Mouse (Mus musculus): ENCODE results near the gene Des. TPM values are rescaled to one million over a fixed set of nuclear protein-coding genes. Genes with fewer than 3 reads are reported as not detected.

The Des gene
- polyA plus RNA-seq, 1 experiment from 2014 or later = 5.0 TPM

DNA sequence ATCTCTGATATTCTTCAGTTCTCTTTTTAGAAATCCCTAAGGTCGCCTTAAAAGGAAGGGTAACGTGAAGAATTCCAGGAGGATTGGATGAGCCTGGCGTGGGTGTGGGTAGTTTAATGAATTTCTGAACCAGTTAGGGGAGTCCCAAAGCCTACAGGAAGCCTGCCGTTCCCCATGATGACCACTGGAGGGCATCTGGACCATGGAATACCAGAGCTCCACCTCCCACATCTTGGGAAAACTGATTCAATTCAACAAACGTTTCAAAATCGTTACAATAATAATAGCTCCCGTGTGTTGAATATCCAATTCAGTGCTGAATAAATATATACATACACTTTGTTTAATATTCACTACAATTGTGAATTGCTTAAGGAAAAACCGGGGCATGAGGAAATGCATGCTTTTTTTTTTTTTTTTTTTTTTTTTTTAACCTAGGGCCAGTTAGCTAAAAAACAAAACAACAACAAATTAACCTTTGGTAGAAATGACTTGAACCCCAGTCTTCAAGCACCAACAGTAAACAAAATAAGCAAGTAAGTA is 17.2 kb upstream of the Des start:
- H3K9me3 ChIP-seq (ENCODE audit: control insufficient read depth, low read length) = no peaks in the 10 kb centered on the region
- no peak overlapping the region for H3K4me3 ChIP-seq (ENCODE audit: low read depth, low read length)
- no peak overlapping the region for H3K27ac ChIP-seq (replicated peaks; ENCODE audit: low read depth, low read length)
- H3K9ac ChIP-seq (ENCODE audit: low read length) = no peak overlapping the region
- under 1% methylated on average over 8 of the region's 8 CpGs for WGBS
- peak; percentile 80 for DNase-seq (ENCODE audit: low spot score)
- H3K4me1 ChIP-seq (ENCODE audit: control insufficient read depth, insufficient read depth, low read length) = peaks cover 40% of the 10 kb centered on the region
- no peaks in the 10 kb centered on the region for H3K36me3 ChIP-seq (ENCODE audit: control insufficient read depth, insufficient read depth, low read length)
- no peak for ATAC-seq (ENCODE audit: insufficient number of reproducible peaks, low FRiP score, low TSS enrichment, low read depth)
- H3K27me3 ChIP-seq (ENCODE audit: control insufficient read depth, insufficient read depth, low read length) = no peaks in the 10 kb centered on the region
- no peak overlapping the region for H3K4me2 ChIP-seq (ENCODE audit: low read depth, severe bottlenecking)

DNA sequence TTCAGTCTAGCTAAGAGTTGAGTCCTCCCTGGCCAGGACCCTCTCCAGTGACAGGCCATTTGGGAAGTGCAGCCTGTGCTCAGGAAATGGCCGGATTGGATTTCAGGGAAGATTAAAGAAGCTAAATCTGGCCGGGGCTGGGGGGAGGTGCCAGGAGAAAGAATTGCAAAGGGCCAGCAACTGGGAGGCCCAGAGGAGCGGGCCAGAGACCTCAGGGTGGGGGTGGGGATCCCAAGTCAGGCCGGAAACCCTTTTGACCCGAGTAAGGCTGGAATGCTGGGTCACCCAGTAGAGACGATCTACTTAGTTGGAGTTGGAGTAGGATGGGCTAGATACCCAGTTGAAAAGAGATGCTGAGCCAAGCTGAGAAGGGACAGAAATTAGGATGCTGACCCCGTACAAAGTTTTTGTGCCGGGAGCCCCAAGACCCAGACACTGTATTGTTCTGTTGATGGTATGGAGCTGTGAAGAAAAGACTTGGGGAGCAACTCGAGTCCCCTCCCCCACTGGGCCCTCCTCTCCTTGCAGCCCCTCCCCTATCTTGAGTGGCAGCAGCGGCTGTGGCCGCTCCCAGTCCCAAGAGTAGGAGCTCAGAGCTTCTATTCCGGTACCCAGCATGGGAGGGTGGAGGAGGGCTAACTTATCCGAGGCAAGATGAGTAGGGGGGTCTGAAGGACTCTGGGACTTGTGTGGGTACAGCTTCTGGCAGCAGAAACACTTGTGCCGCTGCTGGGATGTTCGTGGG is 15.7 kb upstream of the Des start:
- H3K4me3 ChIP-seq (ENCODE audit: low read depth, low read length) = no peak overlapping the region
- peak; percentile 53; the same call in 1 of the 2 replicates for ATAC-seq (ENCODE audit: insufficient number of reproducible peaks, low FRiP score, low TSS enrichment, low read depth)

DNA sequence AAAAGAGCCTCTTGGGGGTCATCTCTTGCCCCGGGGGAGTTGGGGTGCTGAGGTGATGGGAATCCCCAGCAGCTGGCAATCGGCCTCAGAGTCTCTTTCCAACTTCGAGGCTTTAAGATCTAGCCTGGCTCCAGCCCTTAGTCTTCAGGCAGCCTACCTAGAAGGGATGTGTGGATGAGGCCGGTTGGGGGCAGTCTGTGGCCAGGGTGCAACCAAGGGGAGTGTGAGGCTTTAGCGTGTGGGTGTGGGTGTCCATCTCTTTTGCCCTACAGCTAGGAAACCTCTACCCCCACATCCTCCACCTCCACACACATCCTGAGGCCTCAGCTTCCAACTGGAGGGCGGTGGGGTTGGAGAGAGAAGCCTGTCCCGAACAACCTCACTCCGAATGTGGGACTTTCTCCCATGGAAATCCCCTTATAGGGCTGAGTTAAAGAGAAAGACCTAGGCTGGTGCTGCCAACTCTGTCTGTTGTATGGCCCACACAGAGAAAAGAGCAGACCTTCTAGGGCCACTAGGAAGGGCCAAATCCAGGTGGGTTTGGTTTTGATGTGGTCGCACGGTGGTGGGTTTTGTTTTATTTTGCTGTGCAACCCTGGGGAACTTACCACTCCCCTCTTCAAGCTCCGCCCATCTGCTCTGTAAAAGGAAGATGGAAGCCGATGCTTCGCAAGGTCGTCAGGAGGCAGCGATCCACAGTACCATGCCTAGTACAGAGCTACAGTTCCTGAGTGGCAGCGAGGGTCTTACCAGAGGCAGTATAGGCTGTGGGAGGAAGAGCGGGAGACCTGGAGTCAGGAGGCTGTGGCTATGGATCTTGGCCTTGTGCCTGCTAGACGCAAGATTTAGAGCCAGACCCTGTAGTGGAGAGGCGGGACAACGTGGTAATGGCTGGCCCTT is 14.8 kb upstream of the Des start:
- H3K9ac ChIP-seq (ENCODE audit: low read length) = no peak overlapping the region
- H3K36me3 ChIP-seq (ENCODE audit: control insufficient read depth, insufficient read depth, low read length) = no peaks in the 10 kb centered on the region
- 24% methylated on average over 20 of the region's 20 CpGs for WGBS
- no peaks in the 10 kb centered on the region for H3K9me3 ChIP-seq (ENCODE audit: control insufficient read depth, low read length)
- ATAC-seq (ENCODE audit: insufficient number of reproducible peaks, low FRiP score, low TSS enrichment, low read depth) (0 out of 2 replicates have a peak, but pooled peaks have one; percentile 40), DNase-seq (ENCODE audit: low spot score) (no peak)
- H3K4me2 ChIP-seq (ENCODE audit: low read depth, severe bottlenecking) = no peak overlapping the region; the same call in 1 of the 2 replicates
- no peak overlapping the region for H3K4me3 ChIP-seq (ENCODE audit: low read depth, low read length)
- peaks cover 22% of the 10 kb centered on the region for H3K4me1 ChIP-seq (ENCODE audit: control insufficient read depth, insufficient read depth, low read length)
- H3K27ac ChIP-seq (replicated peaks; ENCODE audit: low read depth, low read length) = no peak overlapping the region; the same call in 1 of the 2 replicates
- H3K27me3 ChIP-seq (ENCODE audit: control insufficient read depth, insufficient read depth, low read length) = no peaks in the 10 kb centered on the region

More for the DNA sequence above, 15.7 kb upstream of the Des start:
- Histone ChIP-seq H3K27ac (replicated peaks; ENCODE audit: low read depth, low read length) (no peak overlapping the region; the same call in 1 of the 2 replicates), H3K27me3 (ENCODE audit: control insufficient read depth, insufficient read depth, low read length) (no peaks in the 10 kb centered on the region), H3K9me3 (ENCODE audit: control insufficient read depth, low read length) (no peaks in the 10 kb centered on the region), H3K9ac (ENCODE audit: low read length) (no peak overlapping the region), H3K4me2 (ENCODE audit: low read depth, severe bottlenecking) (0 out of 2 replicates have a peak overlapping the region, but pooled peaks have one; percentile 1), H3K36me3 (ENCODE audit: control insufficient read depth, insufficient read depth, low read length) (no peaks in the 10 kb centered on the region), H3K4me1 (ENCODE audit: control insufficient read depth, insufficient read depth, low read length) (peaks cover 27% of the 10 kb centered on the region)
- DNase-seq (ENCODE audit: low spot score) = peak; percentile 63
- WGBS = 4% methylated on average over 15 of the region's 15 CpGs

GRCm38 (mm10) chr1:75347279-75347678 is 12.8 kb upstream of the Des start:
- Histone ChIP-seq H3K4me3 (ENCODE audit: low read depth, low read length) (no peak overlapping the region), H3K4me2 (ENCODE audit: low read depth, severe bottlenecking) (no peak overlapping the region), H3K9ac (ENCODE audit: low read length) (no peak overlapping the region), H3K27ac (replicated peaks; ENCODE audit: low read depth, low read length) (no peak overlapping the region), H3K9me3 (ENCODE audit: control insufficient read depth, low read length) (no peaks in the 10 kb centered on the region), H3K4me1 (ENCODE audit: control insufficient read depth, insufficient read depth, low read length) (peaks cover 19% of the 10 kb centered on the region), H3K36me3 (ENCODE audit: control insufficient read depth, insufficient read depth, low read length) (no peaks in the 10 kb centered on the region), H3K27me3 (ENCODE audit: control insufficient read depth, insufficient read depth, low read length) (no peaks in the 10 kb centered on the region)
- 65% methylated on average over 5 of the region's 5 CpGs for WGBS
- DNase-seq (ENCODE audit: low spot score) = no peak
- ATAC-seq (ENCODE audit: insufficient number of reproducible peaks, low FRiP score, low TSS enrichment, low read depth) = no peak

DNA sequence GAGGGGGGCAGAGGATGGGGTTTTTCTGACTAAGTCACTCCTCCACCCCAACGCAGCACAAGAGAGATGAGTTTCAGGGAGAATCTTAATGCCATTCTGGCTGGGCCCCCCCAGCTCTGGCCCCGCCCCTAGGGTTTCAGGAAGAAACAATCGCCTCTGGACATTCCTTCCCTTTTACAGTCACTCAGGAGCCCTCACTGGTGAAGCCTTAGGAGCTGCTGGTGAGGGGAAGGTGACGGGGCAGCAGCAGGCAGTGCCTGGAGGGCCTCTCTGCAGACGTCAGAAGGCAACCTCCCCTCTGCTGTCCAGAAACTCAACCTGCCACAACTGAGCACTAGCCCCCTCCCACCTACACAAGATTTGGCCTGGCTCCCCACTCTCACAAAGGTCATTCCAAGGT is 10.9 kb upstream of the Des start:
- WGBS = 32% methylated on average over 5 of the region's 5 CpGs
- ATAC-seq (ENCODE audit: insufficient number of reproducible peaks, low FRiP score, low TSS enrichment, low read depth) (0 out of 2 replicates have a peak, but pooled peaks have one; percentile 31), DNase-seq (ENCODE audit: low spot score) (no peak)
- H3K27me3 ChIP-seq (ENCODE audit: control insufficient read depth, insufficient read depth, low read length) = no peaks in the 10 kb centered on the region
- H3K4me3 ChIP-seq (ENCODE audit: low read depth, low read length) = no peak overlapping the region
- H3K4me1 ChIP-seq (ENCODE audit: control insufficient read depth, insufficient read depth, low read length) = peaks cover 13% of the 10 kb centered on the region
- no peak overlapping the region for H3K9ac ChIP-seq (ENCODE audit: low read length)
- no peaks in the 10 kb centered on the region for H3K9me3 ChIP-seq (ENCODE audit: control insufficient read depth, low read length)
- no peaks in the 10 kb centered on the region for H3K36me3 ChIP-seq (ENCODE audit: control insufficient read depth, insufficient read depth, low read length)
- H3K4me2 ChIP-seq (ENCODE audit: low read depth, severe bottlenecking) = no peak overlapping the region
- H3K27ac ChIP-seq (replicated peaks; ENCODE audit: low read depth, low read length) = no peak overlapping the region

DNA sequence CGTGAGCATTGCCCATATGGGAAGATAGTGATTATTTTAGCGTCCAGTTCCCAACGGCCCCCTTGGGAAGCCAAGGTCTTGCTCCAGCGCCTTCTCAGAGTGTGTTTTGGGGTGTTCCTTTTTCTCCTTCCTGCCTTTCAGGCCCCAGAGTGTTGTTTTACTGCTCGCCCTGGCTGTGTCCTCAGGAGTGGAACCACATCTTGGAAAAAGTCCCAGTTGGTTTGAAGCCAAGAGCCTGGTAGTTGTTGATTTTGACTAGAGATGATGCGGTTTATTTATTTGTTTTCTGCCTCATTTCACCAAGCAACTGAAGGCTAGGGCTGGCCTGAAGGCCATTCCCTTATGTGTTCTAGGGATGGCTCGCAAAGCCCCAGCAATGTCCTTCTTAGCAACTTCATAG is 2.9 kb upstream of the Des start:
- peaks cover 5% of the 10 kb centered on the region; the same call in 1 of the 2 replicates for H3K4me1 ChIP-seq (ENCODE audit: control insufficient read depth, insufficient read depth, low read length)
- no peak for DNase-seq (ENCODE audit: low spot score)
- no peak overlapping the region for H3K4me3 ChIP-seq (ENCODE audit: low read depth, low read length)
- H3K27ac ChIP-seq (replicated peaks; ENCODE audit: low read depth, low read length) = no peak overlapping the region
- H3K36me3 ChIP-seq (ENCODE audit: control insufficient read depth, insufficient read depth, low read length) = no peaks in the 10 kb centered on the region
- H3K9ac ChIP-seq (ENCODE audit: low read length) = no peak overlapping the region
- WGBS = 89% methylated on average over 7 of the region's 7 CpGs
- ATAC-seq (ENCODE audit: insufficient number of reproducible peaks, low FRiP score, low TSS enrichment, low read depth) = no peak
- H3K9me3 ChIP-seq (ENCODE audit: control insufficient read depth, low read length) = no peaks in the 10 kb centered on the region
- H3K4me2 ChIP-seq (ENCODE audit: low read depth, severe bottlenecking) = no peak overlapping the region
- H3K27me3 ChIP-seq (ENCODE audit: control insufficient read depth, insufficient read depth, low read length) = peaks cover 24% of the 10 kb centered on the region

GRCm38 (mm10) chr1:75358009-75358408 is 2.1 kb upstream of the Des start:
- WGBS = 91% methylated on average over 4 of the region's 4 CpGs
- ATAC-seq (ENCODE audit: insufficient number of reproducible peaks, low FRiP score, low TSS enrichment, low read depth) = no peak

GRCm38 (mm10) chr1:75359346-75359745 is 783 bp upstream of the Des start:
- no peak overlapping the region for H3K9ac ChIP-seq (ENCODE audit: low read length)
- H3K36me3 ChIP-seq (ENCODE audit: control insufficient read depth, insufficient read depth, low read length) = no peaks in the 10 kb centered on the region
- no peaks in the 10 kb centered on the region for H3K9me3 ChIP-seq (ENCODE audit: control insufficient read depth, low read length)
- H3K27ac ChIP-seq (replicated peaks; ENCODE audit: low read depth, low read length) = no peak overlapping the region
- ATAC-seq (ENCODE audit: insufficient number of reproducible peaks, low FRiP score, low TSS enrichment, low read depth) = no peak
- 68% methylated on average over 13 of the region's 13 CpGs for WGBS
- no peak overlapping the region for H3K4me3 ChIP-seq (ENCODE audit: low read depth, low read length)
- DNase-seq (ENCODE audit: low spot score) = no peak
- peaks cover 5% of the 10 kb centered on the region; the same call in 1 of the 2 replicates for H3K4me1 ChIP-seq (ENCODE audit: control insufficient read depth, insufficient read depth, low read length)
- no peak overlapping the region for H3K4me2 ChIP-seq (ENCODE audit: low read depth, severe bottlenecking)
- H3K27me3 ChIP-seq (ENCODE audit: control insufficient read depth, insufficient read depth, low read length) = peaks cover 24% of the 10 kb centered on the region

More at GRCm38 (mm10) chr1:75358009-75358408, 2.1 kb upstream of the Des start:
- Histone ChIP-seq H3K4me2 (ENCODE audit: low read depth, severe bottlenecking) (no peak overlapping the region), H3K27me3 (ENCODE audit: control insufficient read depth, insufficient read depth, low read length) (peaks cover 24% of the 10 kb centered on the region), H3K9ac (ENCODE audit: low read length) (no peak overlapping the region), H3K9me3 (ENCODE audit: control insufficient read depth, low read length) (no peaks in the 10 kb centered on the region), H3K4me3 (ENCODE audit: low read depth, low read length) (no peak overlapping the region), H3K27ac (replicated peaks; ENCODE audit: low read depth, low read length) (no peak overlapping the region), H3K4me1 (ENCODE audit: control insufficient read depth, insufficient read depth, low read length) (peaks cover 5% of the 10 kb centered on the region; the same call in 1 of the 2 replicates), H3K36me3 (ENCODE audit: control insufficient read depth, insufficient read depth, low read length) (no peaks in the 10 kb centered on the region)
- DNase-seq (ENCODE audit: low spot score) = no peak
